Mouse (Mus musculus) left cerebral cortex, postnatal 10 days (tissue): Measurements from ENCODE around the gene Gm15114. TPM values are rescaled to one million over a fixed set of nuclear protein-coding genes. Genes with fewer than 3 reads are reported as not detected.
"Not testable (repeated sequence)": the region's sequence is repeated elsewhere in the genome, so short reads cannot be mapped to it uniquely, and the experiment has no call there.

ENCODE experiments used
- DNase-seq, 2 experiments: peaks; one replicate each; pipeline ENCODE4 v3.0.0; 2021 to 2022; ENCODE audit warnings: low spot score in 2 of 2, mixed read lengths in 1 of 2; ENCODE audit errors: extremely low spot score in 1 of 2
- intact Hi-C: fragments of 180-260 bp; cut with DNase I; formaldehyde crosslinking; loops from one replicate; pipeline ENCODE4 v1.15.1; 2025
- total RNA-seq, 2 experiments: library from RNA; stranded (reverse); gene quantifications; 2 replicates each; pipeline ENCODE4 v1.2.3; 2021

Gm15114 gene
- not detected for total RNA-seq

DNA sequence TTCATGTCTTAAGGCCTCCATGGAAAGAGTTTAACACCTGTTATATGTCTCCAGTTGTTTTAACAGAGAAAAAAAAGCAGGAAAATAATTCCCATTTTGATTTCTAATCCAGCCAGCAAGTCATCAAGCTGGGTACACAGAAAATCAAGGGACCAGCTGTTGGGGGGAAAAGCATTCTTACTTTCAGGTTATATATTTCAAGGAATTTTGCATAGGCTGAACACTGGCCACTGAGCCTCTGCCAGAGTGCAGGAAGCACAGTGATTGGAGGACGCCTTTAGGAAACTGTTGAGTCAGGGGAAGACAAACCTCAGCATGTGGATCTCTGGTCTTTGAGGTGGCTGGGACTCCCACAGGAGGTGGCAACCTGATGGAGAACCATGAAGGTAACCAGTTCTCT lies at the start of gene Gm15114:
TSS of gene Gm15114 (plus strand) at position 301 of the 400 bp plus-strand sequence.
- intact Hi-C loops, DNase-seq: not testable (repeated sequence)

Other genes with a start within 250 kb of the Gm15114 start
- not detected for gene Gm8334, start 126.2 kb downstream of the Gm15114 start, total RNA-seq
- gene Gm15127, start 174.6 kb downstream of the Gm15114 start, total RNA-seq, result not detected